Mouse (Mus musculus): ENCODE results near the gene 3110082I17Rik.

DNA sequence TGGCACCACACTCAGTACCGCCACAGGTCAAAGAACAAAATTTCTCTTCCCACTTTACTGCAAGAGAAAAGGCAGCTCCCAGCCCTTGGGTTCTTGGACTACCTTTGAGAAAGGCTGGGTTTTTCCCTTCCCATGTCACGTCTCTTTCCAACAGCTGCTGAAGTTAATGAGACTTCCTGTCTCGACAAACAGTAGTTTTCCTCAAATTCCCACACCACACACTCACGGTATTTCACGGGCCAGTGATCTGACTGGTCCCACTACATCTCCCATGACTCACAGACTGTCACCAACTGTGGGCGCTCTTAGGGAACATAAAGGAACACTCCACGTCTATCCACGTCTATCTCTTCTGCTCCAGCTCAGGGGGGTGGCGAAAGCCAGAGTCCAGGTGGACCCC lies 35.1 kb downstream of the 3110082I17Rik start:
- no peak for TF ChIP-seq CTCF (IDR thresholded peaks at IDR 0.05; ENCODE audit: low read depth)
- no peak for TF ChIP-seq EP300 (optimal IDR thresholded peaks at IDR 0.05)

Data from stomach, postnatal 0 days (tissue).